Mouse (Mus musculus) erythroblast, embryonic 14.5 days (primary cell): ENCODE measurements at regions not wholly inside any gene's neighbourhood (a gene's known extent, or its start where the extent isn't known, plus 50 kb on each side); places are given as distances from the start of the nearest gene placed in this dataset.
"Not testable (repeated sequence)": the region's sequence is repeated elsewhere in the genome, so short reads cannot be mapped to it uniquely, and the experiment has no call there.

ENCODE experiments used
- H3K27me3 ChIP-seq: 2 replicates; pipeline ENCODE4 v1.6.1; 2012; ENCODE audit warnings: inconsistent platforms; ENCODE audit not compliant: control insufficient read depth
- H3K36me3 ChIP-seq: 2 replicates; pipeline ENCODE4 v1.6.1; 2012; ENCODE audit warnings: mild to moderate bottlenecking, inconsistent platforms; ENCODE audit not compliant: control insufficient read depth
- H3K4me1 ChIP-seq: 2 replicates; pipeline ENCODE4 v1.6.1; 2012; ENCODE audit warnings: inconsistent platforms; ENCODE audit not compliant: control insufficient read depth
- H3K4me3 ChIP-seq: replicated peaks from 2 replicates; pipeline ENCODE3; 2012; ENCODE audit warnings: moderate library complexity, mild to moderate bottlenecking, inconsistent platforms
- H3K9me3 ChIP-seq: 2 replicates; pipeline ENCODE4 v1.6.1; 2012; ENCODE audit warnings: low read length, inconsistent platforms, mixed read lengths; ENCODE audit not compliant: control insufficient read depth
- GATA1 ChIP-seq: IDR thresholded peaks from 2 replicates; pipeline ENCODE4 v1.6.1; 2012; ENCODE audit warnings: low read length, inconsistent platforms, mixed read lengths
- TAL1 ChIP-seq: IDR thresholded peaks from 3 replicates; pipeline ENCODE4 v1.6.1; 2012; ENCODE audit warnings: low read length, inconsistent platforms, mixed read lengths

DNA sequence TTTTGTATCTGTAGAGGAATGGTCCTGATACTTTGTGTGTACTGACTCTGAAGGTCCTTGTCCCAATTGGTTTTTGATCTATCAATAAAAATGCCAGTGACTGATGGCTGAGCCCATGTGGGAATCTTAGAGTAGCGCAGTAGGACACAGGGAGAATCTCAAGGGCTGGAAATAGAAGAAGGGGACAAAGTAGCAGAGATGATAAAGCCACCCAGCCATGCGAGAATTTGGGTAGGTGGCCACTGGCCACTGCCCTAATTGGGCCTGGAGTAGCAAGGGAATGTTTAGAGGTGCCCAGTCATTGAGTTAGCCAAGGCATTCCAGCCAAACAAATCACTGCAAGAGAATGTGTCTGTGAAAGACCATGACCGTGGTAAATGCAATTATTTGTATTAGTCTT is 414.8 kb upstream of the Ercc4 start:
- Histone ChIP-seq H3K36me3 (no peaks in the 10 kb centered on the region), H3K4me1 (peaks cover 43% of the 10 kb centered on the region), H3K9me3 (no peaks in the 10 kb centered on the region), H3K4me3 (no peak overlapping the region), H3K27me3 (no peaks in the 10 kb centered on the region)
- TF ChIP-seq TAL1: no peak
- TF ChIP-seq GATA1: no peak

DNA sequence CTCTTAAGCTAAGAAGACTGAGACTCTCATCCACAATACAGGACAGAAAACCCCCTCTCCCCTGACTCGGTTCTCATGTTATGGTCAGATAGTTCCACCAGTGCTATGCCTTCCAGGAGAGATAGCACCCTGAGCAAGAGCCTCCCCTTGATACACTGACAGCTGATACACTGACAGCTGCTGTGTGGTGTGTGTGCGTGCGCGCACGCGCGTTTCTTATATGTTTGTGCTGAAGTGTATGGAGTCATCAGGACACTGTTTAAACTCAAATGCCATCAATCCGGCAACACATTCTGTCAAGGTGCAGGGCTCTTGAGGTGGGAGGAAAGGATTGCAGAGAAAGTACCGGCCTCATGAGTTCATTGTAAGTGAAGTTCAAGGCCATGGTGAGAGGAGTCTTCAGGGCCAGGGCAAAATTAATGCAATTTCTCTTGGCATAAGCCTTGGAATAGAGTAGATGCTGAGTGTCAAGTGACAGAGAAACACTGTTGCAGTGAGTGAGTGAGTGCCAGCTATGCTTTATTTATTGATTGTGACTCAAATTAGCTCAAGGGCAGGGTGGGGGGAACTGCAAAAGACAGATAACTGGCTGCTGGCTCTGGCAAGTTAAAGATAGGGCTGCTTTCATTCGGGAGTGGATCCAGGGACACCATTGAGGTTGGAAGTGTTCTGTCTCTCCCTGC is 412.4 kb upstream of the Ercc4 start:
- Histone ChIP-seq H3K27me3 (no peaks in the 10 kb centered on the region), H3K9me3 (no peaks in the 10 kb centered on the region), H3K4me1 (peaks cover 52% of the 10 kb centered on the region), H3K36me3 (no peaks in the 10 kb centered on the region), H3K4me3 (peak overlapping the region; percentile 17)
- TF ChIP-seq GATA1: peak; percentile 44
- TF ChIP-seq TAL1: peak; percentile 69; the same call in 2 of the 3 replicates

DNA sequence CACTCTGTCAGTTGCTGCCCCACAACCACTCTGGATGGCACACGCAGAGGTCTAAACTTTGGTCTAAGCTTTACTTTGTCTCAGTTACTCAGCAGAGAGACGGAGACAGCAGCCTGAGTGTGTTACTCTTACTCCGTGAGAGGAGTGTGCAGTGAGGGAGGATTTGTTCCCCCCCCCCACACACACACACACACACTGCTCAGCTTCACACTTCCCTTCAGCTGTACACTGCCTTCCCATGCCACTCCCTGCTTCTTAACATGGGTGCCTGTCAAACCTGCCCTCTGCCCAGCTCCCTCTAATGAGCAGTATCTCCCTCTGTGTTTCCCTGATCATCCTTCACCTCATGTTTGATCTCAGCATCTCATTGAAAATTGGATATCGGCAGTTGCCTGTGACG is 409.9 kb upstream of the Ercc4 start:
- no peaks in the 10 kb centered on the region for H3K27me3 ChIP-seq
- no peaks in the 10 kb centered on the region for H3K36me3 ChIP-seq
- H3K4me1 ChIP-seq: peaks cover 67% of the 10 kb centered on the region
- TF ChIP-seq TAL1 (no peak), GATA1 (no peak)
- no peaks in the 10 kb centered on the region for H3K9me3 ChIP-seq
- no peak overlapping the region for H3K4me3 ChIP-seq

DNA sequence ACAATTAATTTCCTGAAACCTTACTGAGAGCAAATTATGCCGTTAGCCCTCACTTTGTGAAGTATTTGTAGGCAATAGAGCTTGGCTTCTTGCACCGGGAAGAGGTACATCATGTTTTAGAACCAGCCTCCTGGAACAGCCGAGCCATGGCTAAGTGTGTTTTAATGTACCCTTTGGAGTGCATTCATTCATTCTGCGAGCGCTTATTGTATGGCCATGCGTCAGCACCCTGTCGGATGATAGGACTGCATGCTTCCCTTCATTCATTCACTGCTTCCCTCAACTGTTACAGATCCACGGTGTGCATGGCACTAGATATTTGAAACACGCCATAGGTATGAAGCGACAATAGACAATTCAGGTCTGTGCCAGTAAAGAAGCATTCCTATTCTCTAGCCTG is 409.4 kb upstream of the Ercc4 start:
- Histone ChIP-seq H3K4me1 (peaks cover 67% of the 10 kb centered on the region), H3K36me3 (no peaks in the 10 kb centered on the region), H3K9me3 (no peaks in the 10 kb centered on the region), H3K27me3 (no peaks in the 10 kb centered on the region), H3K4me3 (no peak overlapping the region)
- TF ChIP-seq TAL1 (no peak), GATA1 (no peak)

DNA sequence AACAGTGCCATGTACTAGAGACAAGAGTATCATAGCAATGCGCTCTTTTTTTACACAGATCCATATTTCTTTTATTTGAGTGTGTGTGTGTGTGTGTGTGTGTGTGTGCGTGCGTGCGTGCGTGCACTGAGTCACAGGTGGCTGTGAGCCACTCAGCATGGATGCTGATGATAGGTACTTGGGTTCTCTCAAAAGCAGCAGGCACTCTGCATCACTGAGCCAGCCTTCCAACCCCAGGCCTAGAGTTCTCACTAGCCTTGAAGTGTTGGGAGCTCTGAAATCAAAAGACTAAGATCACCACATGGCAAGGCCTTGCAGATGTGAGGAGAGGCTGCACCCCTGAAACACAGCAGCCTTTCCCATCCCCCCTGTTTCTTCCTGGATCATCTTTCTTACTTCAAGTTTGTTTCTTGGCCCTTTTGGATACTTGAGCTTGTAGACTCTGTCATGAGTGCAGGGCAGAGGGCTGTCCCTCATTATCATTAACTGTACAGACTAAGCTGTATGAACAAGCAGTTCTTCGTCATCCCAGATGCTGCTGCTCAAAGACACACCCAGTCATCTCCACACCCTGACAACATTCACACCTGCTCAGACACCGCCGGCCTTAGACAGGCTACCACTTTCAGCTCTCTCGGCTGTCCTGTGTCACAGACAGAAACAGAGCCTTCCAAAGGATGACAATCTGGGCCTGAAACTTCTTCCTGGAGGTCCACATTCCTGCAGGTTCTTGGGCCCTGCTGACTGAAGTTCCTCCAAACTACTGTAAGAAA is 405.5 kb upstream of the Ercc4 start:
- Histone ChIP-seq H3K27me3 (no peaks in the 10 kb centered on the region), H3K4me1 (peaks cover 33% of the 10 kb centered on the region), H3K4me3 (peak overlapping the region; percentile 51), H3K9me3 (no peaks in the 10 kb centered on the region), H3K36me3 (no peaks in the 10 kb centered on the region)
- no peak for TF ChIP-seq GATA1
- peak; percentile 21; the same call in 2 of the 3 replicates for TF ChIP-seq TAL1

DNA sequence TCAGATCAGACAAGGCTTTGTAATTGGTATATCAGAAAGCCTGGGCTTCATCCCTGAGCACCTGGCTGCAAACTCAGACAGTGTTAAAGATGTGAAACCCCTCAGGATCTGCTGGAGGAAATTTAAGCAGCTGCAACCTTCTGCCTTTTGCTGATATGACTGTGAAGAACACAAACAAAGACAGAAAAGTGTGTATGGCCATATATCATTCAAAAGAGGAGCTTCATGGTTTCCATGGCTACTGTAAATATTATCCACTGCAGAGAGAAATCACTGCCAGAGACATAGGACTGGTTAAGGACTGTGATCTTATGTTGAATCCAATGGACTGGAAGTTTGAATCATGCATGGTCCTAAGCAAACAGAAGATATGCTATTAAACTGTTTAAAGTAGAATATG is 402.6 kb upstream of the Ercc4 start:
- no peak overlapping the region for H3K4me3 ChIP-seq

DNA sequence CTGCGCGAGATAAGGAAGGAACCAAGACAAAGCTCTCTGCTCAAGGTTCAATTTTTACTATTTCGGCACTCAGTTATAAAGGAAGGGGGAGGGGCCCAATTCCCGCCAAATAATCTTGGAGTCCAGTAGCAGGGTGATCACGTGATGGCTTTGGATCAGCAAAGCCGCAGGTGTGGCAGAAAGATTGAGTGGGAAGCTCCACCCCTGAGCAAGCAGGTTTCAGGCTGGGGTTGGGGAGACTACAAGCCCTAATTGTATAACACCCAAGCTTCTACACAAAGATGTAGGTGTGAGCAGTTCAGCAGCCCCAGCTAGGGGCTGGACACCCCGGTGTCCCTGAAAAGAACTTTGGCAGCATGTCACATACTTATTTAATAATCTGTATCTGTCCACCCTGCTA is 388.1 kb upstream of the Ercc4 start:
- not testable (repeated sequence) for H3K27me3 ChIP-seq, H3K36me3 ChIP-seq, H3K4me3 ChIP-seq, H3K9me3 ChIP-seq
- peaks cover 11% of the 10 kb centered on the region for H3K4me1 ChIP-seq

More for the DNA sequence above, 402.6 kb upstream of the Ercc4 start:
- peaks cover 19% of the 10 kb centered on the region for H3K4me1 ChIP-seq
- H3K27me3 ChIP-seq: no peaks in the 10 kb centered on the region
- H3K36me3 ChIP-seq: no peaks in the 10 kb centered on the region
- no peaks in the 10 kb centered on the region for H3K9me3 ChIP-seq
- no peak for TF ChIP-seq TAL1
- no peak for TF ChIP-seq GATA1

- TF ChIP-seq TAL1 (no peak), GATA1 (no peak)
- H3K36me3 ChIP-seq: no peaks in the 10 kb centered on the region
These were observed 383.4 kb upstream of the Ercc4 start for GRCm38 (mm10) chr16:12726043-12726442.

DNA sequence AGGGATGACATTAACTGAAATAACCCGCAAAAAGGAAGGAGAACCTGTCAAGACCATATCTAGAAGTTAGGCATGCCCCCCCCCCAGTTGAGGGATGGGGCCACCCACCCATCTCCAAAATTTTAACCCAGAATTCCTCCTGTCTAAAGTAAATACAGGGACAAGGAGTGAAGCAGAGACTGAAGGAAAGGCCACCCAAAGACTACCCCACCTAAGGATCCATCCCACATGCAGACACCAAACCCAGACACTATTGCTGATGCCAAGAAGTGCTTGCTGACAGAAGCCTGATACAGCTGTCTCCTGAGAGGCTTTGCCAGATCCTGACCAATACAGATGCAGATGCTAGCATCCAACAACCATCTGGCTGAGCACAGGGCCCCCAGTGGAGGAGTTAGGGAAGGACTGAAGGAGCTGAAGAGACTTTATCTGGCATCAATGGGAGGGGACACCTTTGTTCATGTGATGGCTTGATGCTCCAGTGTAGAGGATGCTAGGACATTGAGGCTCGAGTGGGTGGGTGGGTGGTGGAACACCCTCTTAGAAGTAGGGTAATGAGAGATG is 379.2 kb upstream of the Ercc4 start:
- not testable (repeated sequence) for H3K27me3 ChIP-seq, H3K4me3 ChIP-seq, H3K36me3 ChIP-seq, H3K9me3 ChIP-seq, H3K4me1 ChIP-seq

More at GRCm38 (mm10) chr16:12726043-12726442, 383.4 kb upstream of the Ercc4 start:
- H3K27me3 ChIP-seq: no peaks in the 10 kb centered on the region
- no peaks in the 10 kb centered on the region for H3K9me3 ChIP-seq
- H3K4me3 ChIP-seq: no peak overlapping the region
- H3K4me1 ChIP-seq: peaks cover 7% of the 10 kb centered on the region; the same call in 1 of the 2 replicates
